Mouse (Mus musculus) limb, embryonic 15.5 days (tissue): ENCODE data around the gene Olfr938. TPM values are rescaled to one million over a fixed set of nuclear protein-coding genes. Genes with fewer than 3 reads are reported as not detected.

Experiments
- ATAC-seq: fragments of 200-750 bp; cut with Nextera tagmentation; 2 replicates; pipeline ENCODE4 v1.8.0; 2017; ENCODE audit warnings: low read depth, moderate TSS enrichment; ENCODE audit not compliant: insufficient number of reproducible peaks, low FRiP score, low TSS enrichment
- H3K27ac ChIP-seq: fragments of 300-500 bp; sonication (generic); 2 replicates; pipeline ENCODE4 v1.5.1; 2015; ENCODE audit warnings: moderate library complexity, mild to moderate bottlenecking, inconsistent platforms
- H3K27me3 ChIP-seq: fragments of 300-500 bp; sonication (generic); 2 replicates; pipeline ENCODE4 v1.6.1; 2015; ENCODE audit warnings: inconsistent platforms
- H3K36me3 ChIP-seq: fragments of 300-500 bp; sonication (generic); 2 replicates; pipeline ENCODE4 v1.6.1; 2015; ENCODE audit warnings: inconsistent platforms
- H3K4me1 ChIP-seq: fragments of 300-500 bp; sonication (generic); 2 replicates; pipeline ENCODE4 v1.6.1; 2015; ENCODE audit warnings: inconsistent platforms
- H3K4me2 ChIP-seq: fragments of 300-500 bp; sonication (generic); 2 replicates; pipeline ENCODE4 v1.6.1; 2015; ENCODE audit warnings: mild to moderate bottlenecking, inconsistent platforms
- H3K4me3 ChIP-seq: fragments of 300-500 bp; sonication (generic); 2 replicates; pipeline ENCODE4 v1.5.1; 2015; ENCODE audit warnings: mild to moderate bottlenecking, inconsistent platforms
- H3K9ac ChIP-seq: fragments of 300-500 bp; sonication (generic); 2 replicates; pipeline ENCODE4 v1.6.1; 2015; ENCODE audit warnings: inconsistent platforms
- H3K9me3 ChIP-seq: fragments of 300-500 bp; sonication (generic); 2 replicates; pipeline ENCODE4 v1.6.1; 2016; ENCODE audit warnings: inconsistent platforms
- WGBS: fragments of 180-500 bp; shearing (Covaris S2); methylation state at CpG from one replicate; pipeline ENCODE4 v1.1.7; 2015; 5-methylcytosine and 5-hydroxymethylcytosine counted together
- microRNA-seq: library from miRNA; unstranded; fragments of <30 nt; microRNA quantifications from one replicate; pipeline ENCODE4, GENCODE M21; 2016
- polyA plus RNA-seq: library from polyadenylated mRNA; unstranded; fragments of >200 nt; fragmentation: Nextera tagmentation; extraction: Ambion mirVana; gene quantifications from 2 replicates; pipeline ENCODE4 v1.2.1, GENCODE M21; 2015

The Olfr938 gene
- polyA plus RNA-seq = not detected in 2 replicates

DNA sequence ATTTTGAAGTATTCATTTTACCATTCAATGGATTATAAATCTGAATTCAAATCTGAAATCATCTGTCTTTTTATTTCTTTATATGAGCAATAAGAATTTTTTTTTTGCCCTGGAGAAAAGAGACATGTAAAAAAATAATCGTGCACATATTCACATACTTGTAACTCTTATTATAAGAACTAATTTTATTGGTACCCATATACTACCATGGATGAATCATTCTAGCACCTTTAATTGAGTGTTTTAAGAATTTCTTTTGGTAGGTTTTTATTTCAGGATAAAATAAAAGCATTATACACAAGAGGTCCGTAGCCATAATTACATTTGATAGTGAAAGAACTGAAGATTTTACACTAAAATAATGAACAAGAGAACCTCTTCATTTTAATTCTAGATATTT, at the start of gene Olfr938:
Gene Olfr938 (minus strand): TSS at position 101 of the 400 bp plus-strand sequence.
- WGBS = 84% methylated on average over 2 of the region's 2 CpGs
- no peaks in the 10 kb centered on the region for H3K4me1 ChIP-seq

DNA sequence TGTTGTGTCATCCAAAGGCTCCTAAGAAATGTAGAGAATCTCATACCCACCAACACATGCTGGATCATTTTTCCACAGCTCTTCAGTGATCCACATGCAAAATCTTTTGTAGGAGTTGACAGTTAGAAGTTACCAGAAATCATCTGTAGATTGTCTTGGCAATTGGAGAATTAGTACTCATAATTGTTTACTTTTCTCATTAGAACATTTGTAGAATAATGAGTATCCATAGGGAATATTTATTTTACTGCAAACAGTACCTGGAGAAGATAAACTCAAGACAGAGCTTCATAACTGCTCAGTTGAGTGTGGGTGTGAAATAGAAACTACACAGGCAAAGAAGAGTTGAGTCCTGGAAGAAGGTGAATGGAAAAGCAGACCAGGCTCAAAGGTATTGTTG, 49.1 kb upstream of the Olfr938 start, which contains the start of gene Olfr27:
Gene Olfr27 (plus strand): TSS at position 301 of the 400 bp plus-strand sequence.
- H3K4me3 ChIP-seq = no peak within 1 kb of the TSS
- no peak for ATAC-seq
- no peak within 1 kb of the TSS for H3K4me2 ChIP-seq
- H3K9me3 ChIP-seq = no peaks in the 10 kb centered on the region
- H3K36me3 ChIP-seq = no peaks in the 10 kb centered on the region
- H3K9ac ChIP-seq = no peak within 1 kb of the TSS
- no peak within 1 kb of the TSS for H3K27ac ChIP-seq
- no peaks in the 10 kb centered on the region for H3K27me3 ChIP-seq
- no peaks in the 10 kb centered on the region for H3K4me1 ChIP-seq

More for the DNA sequence above, at the start of gene Olfr938:
- H3K27me3 ChIP-seq = no peaks in the 10 kb centered on the region
- no peak for ATAC-seq
- H3K9me3 ChIP-seq = no peaks in the 10 kb centered on the region
- no peak within 1 kb of the TSS for H3K9ac ChIP-seq
- H3K36me3 ChIP-seq = no peaks in the 10 kb centered on the region
- H3K4me3 ChIP-seq = no peak within 1 kb of the TSS
- no peak within 1 kb of the TSS for H3K27ac ChIP-seq
- H3K4me2 ChIP-seq = no peak within 1 kb of the TSS

DNA sequence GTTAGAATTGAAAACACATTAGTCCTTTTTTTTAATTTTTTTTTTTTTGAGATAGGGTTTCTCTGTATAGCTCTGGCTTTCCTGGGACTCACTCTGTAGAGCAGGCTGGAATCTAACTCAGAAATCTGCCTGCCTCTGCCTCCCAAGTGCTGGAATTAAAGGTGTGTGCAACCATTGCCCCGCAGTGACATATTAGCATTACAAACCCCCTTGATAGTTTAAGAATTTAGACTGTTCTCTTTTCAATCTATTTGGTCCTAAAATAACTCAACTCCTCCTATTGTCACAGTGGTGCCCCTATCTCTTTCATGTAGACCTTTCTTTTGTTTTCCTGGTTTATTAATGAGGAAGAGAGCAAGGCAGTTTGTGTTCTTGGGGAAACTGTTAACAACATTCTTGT, 48.6 kb upstream of the Olfr938 start:
- no peaks in the 10 kb centered on the region for H3K27me3 ChIP-seq
- 78% methylated on average over 1 of the region's 1 CpGs for WGBS
- H3K4me1 ChIP-seq = no peaks in the 10 kb centered on the region
- no peak for ATAC-seq
- no peaks in the 10 kb centered on the region for H3K36me3 ChIP-seq
- H3K9me3 ChIP-seq = no peaks in the 10 kb centered on the region
- no peak overlapping the region for H3K9ac ChIP-seq
- H3K27ac ChIP-seq = no peak overlapping the region
- no peak overlapping the region for H3K4me3 ChIP-seq
- H3K4me2 ChIP-seq = no peak overlapping the region

DNA sequence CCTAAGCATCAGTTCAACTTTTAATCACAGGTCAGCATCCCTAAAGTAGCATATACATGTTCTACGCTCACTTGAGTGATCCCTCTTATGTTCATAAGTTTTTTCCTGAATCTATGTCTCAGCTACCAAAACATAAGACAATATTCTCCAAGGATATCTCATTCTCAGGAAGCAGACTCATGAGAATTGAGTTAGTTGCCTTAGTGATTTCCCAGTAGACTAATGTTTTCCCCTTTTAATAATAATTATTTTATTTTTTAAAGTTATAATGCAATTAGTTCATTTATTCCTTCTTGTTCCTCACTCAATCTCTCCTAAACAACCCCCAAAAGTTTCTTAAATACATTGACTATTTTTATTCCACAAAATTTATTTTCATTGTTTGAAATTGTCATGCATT, 13.8 kb downstream of the Olfr938 start, which contains the start of gene Olfr937:
Gene Olfr937 (minus strand): TSS at position 101 of the 400 bp plus-strand sequence.
- H3K9me3 ChIP-seq = no peaks in the 10 kb centered on the region
- H3K4me3 ChIP-seq = no peak within 1 kb of the TSS
- H3K4me2 ChIP-seq = no peak within 1 kb of the TSS
- H3K27ac ChIP-seq = no peak within 1 kb of the TSS
- H3K4me1 ChIP-seq = no peaks in the 10 kb centered on the region
- no peak for ATAC-seq
- H3K36me3 ChIP-seq = no peaks in the 10 kb centered on the region
- no peaks in the 10 kb centered on the region for H3K27me3 ChIP-seq
- WGBS = 77% methylated on average over 1 of the region's 1 CpGs
- H3K9ac ChIP-seq = no peak within 1 kb of the TSS

Small RNA genes lying within 50 kb of the gene (microRNA-seq; reads per million reads assigned to microRNA genes)
- not detected for gene Gm25032
- not detected for gene Gm25529

Other genes starting within 250 kb of the Olfr938 start
- gene Olfr924, start 234.4 kb downstream of the Olfr938 start, polyA plus RNA-seq = not detected in 2 replicates
- not detected in 2 replicates for gene Olfr26, start 223.8 kb downstream of the Olfr938 start, polyA plus RNA-seq
- not detected in 2 replicates for gene Olfr926, start 201.8 kb downstream of the Olfr938 start, polyA plus RNA-seq
- gene Olfr930, start 149.1 kb downstream of the Olfr938 start, polyA plus RNA-seq = not detected in 2 replicates
- not detected in 2 replicates for gene Olfr933, start 106.6 kb downstream of the Olfr938 start, polyA plus RNA-seq
- gene Olfr934, start 90.6 kb downstream of the Olfr938 start, polyA plus RNA-seq = not detected in 2 replicates
- not detected in 2 replicates for gene Olfr935, start 79.2 kb downstream of the Olfr938 start, polyA plus RNA-seq
- gene Olfr146, start 55.5 kb downstream of the Olfr938 start, polyA plus RNA-seq = not detected in 2 replicates
- not detected in 2 replicates for gene Olfr937, start 13.9 kb downstream of the Olfr938 start, polyA plus RNA-seq
- not detected in 2 replicates for gene Olfr27, start 49.2 kb upstream of the Olfr938 start, polyA plus RNA-seq
- not detected in 2 replicates for gene Olfr943, start 87.4 kb upstream of the Olfr938 start, polyA plus RNA-seq
- not detected in 2 replicates for gene Olfr944, start 123.0 kb upstream of the Olfr938 start, polyA plus RNA-seq
- gene Olfr1537, start 171.1 kb upstream of the Olfr938 start, polyA plus RNA-seq = not detected in 2 replicates
- not detected in 2 replicates for gene Olfr945, start 197.9 kb upstream of the Olfr938 start, polyA plus RNA-seq
- not detected in 2 replicates for gene Olfr948, start 247.2 kb upstream of the Olfr938 start, polyA plus RNA-seq